Mouse (Mus musculus): Measurements from ENCODE around the gene Rasal2.

GRCm38 (mm10) chr1:157411341-157411710 is 1.1 kb downstream of the Rasal2 start:
- TF ChIP-seq CTCF (IDR thresholded peaks at IDR 0.05; ENCODE audit: low read depth) (no peak), EP300 (IDR thresholded peaks at IDR 0.05; ENCODE audit: low read depth) (no peak)
